Mouse (Mus musculus) Patski (cell line): ENCODE data around the gene Prkag2. TPM values are rescaled to one million over a fixed set of nuclear protein-coding genes. Genes with fewer than 3 reads are reported as not detected.

Experiments used
- ATAC-seq: fragments of 100-300 bp; one replicate; pipeline ENCODE4 v1.8.0; 2021
- CTCF ChIA-PET: fragments of 350-600 bp; sonication (Branson Sonifier 250); formaldehyde crosslinking; loops from one replicate; lab custom pipeline; 2022; ENCODE audit warnings: inconsistent platforms; lab: Charles Lee
- POLR2A ChIA-PET: fragments of 350-600 bp; sonication (Branson Sonifier 250); formaldehyde crosslinking; loops from one replicate; lab custom pipeline; 2022; ENCODE audit warnings: antibody characterized with exemption, inconsistent platforms; lab: Charles Lee
- DNase-seq: peaks from one replicate; pipeline ENCODE4 v3.0.0-alpha.2; 2011; ENCODE audit warnings: low read depth, low spot score
- H3K27me3 ChIP-seq: fragments of 371-371 bp; one replicate; pipeline ENCODE4 v1.5.1; 2021
- CTCF ChIP-seq: fragments of 100-300 bp; IDR thresholded peaks from one replicate; pipeline ENCODE4 v1.5.1; 2021
- in situ Hi-C: fragments of 300-500 bp; cut with MboI; formaldehyde crosslinking; loops from 3 replicates; pipeline ENCODE4 v1.11.1; 2018; ENCODE audit warnings: low pct_unique_long_range_greater_than_20kb, mixed read lengths
- polyA plus RNA-seq: library from polyadenylated mRNA; unstranded; gene quantifications from one replicate; pipeline ENCODE4 v1.2.3, GENCODE M21; 2021

Gene Prkag2
- polyA plus RNA-seq, 1 experiment from 2014 or later: 37.7 TPM

DNA sequence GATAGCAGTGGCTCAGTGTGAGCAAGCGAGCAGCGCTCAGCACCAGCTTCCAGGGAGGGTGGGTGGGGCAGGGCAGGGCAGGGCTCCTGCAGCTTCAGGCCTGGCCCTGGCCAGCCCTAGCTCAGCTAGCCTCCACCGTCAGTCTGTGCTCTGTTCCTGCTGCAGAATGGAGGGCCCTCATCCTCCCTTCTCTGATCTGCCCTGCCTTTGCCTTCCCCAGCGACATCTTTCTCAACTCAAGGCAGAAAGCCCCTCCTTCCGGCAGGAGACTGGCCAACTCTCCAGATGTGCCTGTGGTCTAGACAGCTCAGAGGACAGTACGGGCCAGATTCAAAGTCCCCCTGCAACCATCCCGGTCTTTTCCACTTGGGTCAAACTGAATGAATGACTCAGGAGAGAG lies 42.0 kb downstream of the Prkag2 start:
- no peak for ATAC-seq
- in situ Hi-C loops: no loop called here
- POLR2A ChIA-PET: interaction anchor here (0.6 to 1.2 kb wide), 2 partner anchors 9 to 385 kb away, joined by 3 to 6 read pairs; no protein-coding TSS in a partner anchor
- H3K27me3 ChIP-seq: no peaks in the 10 kb centered on the region
- TF ChIP-seq CTCF: no peak
- CTCF ChIA-PET: interaction anchor here (0.6 to 0.7 kb wide), 2 partner anchors 36 to 919 kb away, joined by 3 to 4 read pairs; no protein-coding TSS in a partner anchor
- DNase-seq: no peak

DNA sequence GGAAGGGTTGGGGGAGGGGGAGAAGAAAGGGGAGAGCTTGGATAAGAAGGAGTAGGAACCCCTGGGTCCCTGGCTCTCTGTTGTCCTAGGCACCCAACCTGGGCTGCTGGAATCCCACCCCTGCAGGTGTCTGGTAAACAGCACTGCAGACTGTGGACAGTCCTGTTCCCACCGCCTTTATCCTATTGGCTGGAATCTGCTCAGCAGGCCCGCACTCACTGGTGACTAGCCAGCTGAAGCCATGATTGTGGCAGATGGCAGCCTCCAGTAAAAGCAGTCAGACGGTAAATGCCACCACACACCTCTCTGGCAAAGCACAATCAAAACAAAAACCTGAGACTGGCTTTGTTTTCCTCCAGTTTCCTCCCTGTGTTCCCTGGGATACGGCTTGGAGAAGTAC lies 45.2 kb downstream of the Prkag2 start:
- in situ Hi-C loops: no loop called here
- H3K27me3 ChIP-seq: no peaks in the 10 kb centered on the region
- ATAC-seq (no peak), DNase-seq (no peak)
- ChIA-PET POLR2A (interaction anchor here (0.6 kb wide), 1 partner anchor 558 kb away, joined by 3 read pairs; no protein-coding TSS in a partner anchor), CTCF (interaction anchor here (1.7 to 3.9 kb wide), 3 partner anchors 11 to 15 kb away, joined by 5 to 16 read pairs (median 7); no protein-coding TSS in a partner anchor)
- TF ChIP-seq CTCF: no peak

- in situ Hi-C loops: no loop called here
- POLR2A ChIA-PET: no interaction called here
- no peak for ATAC-seq
- CTCF ChIA-PET: interaction anchor here (1.7 to 3.9 kb wide), 3 partner anchors 10 to 16 kb away, joined by 5 to 16 read pairs (median 7); no protein-coding TSS in a partner anchor
- H3K27me3 ChIP-seq: no peaks in the 10 kb centered on the region
- DNase-seq: no peak
- TF ChIP-seq CTCF: no peak
These were observed 46.3 kb downstream of the Prkag2 start for GRCm38 (mm10) chr5:25053971-25054658.

- ChIA-PET POLR2A (no interaction called here), CTCF (interaction anchor here (0.9 to 1.3 kb wide), 2 partner anchors 11 to 13 kb away, joined by 3 read pairs; no protein-coding TSS in a partner anchor)
- in situ Hi-C loops: no loop called here
- ATAC-seq: no peak
- no peak for TF ChIP-seq CTCF
- no peak for DNase-seq
- H3K27me3 ChIP-seq: no peaks in the 10 kb centered on the region
These were observed 49.6 kb downstream of the Prkag2 start for GRCm38 (mm10) chr5:25050827-25051226.

DNA sequence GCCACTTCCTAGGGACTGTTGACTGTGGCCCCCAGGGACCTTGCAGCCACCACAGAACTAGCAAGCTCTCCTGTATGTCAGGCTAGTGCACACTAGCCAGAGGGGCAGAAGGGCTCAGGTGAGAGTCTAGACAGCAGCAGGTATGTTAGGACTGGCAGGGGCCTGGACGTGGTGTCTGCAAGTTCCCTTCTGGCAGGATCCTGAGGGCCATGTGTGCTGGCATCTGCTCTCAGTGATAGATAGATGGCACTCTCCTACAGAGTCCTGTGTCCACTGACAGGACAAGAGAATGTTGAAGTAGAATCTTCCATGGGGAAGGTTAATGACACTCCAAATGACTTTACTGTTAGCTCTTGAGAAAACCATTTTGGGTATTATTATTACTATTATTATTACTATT lies 52.8 kb downstream of the Prkag2 start:
- in situ Hi-C loops: no loop called here
- no peak for TF ChIP-seq CTCF
- CTCF ChIA-PET: no interaction called here
- no peak for ATAC-seq
- H3K27me3 ChIP-seq: no peaks in the 10 kb centered on the region
- POLR2A ChIA-PET: no interaction called here
- no peak for DNase-seq

DNA sequence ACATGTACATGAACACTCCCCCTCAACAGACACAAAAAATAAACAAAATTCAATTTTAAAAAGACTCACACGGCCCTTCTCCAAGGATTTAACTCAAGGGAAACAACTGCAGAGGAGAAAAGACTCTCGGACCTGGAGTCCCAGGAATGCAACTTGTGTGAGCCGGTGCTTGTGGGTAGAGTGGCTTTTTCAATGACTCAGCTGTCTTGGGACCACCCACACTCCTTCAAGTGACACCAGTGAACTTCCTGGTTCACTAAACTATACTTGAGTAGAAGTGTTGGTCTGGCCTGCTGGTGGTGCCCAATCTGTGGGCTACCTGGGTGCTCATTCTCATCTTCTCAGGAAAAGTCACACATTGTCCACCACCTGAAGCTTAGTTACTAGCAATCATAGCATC lies 53.7 kb downstream of the Prkag2 start:
- no peaks in the 10 kb centered on the region for H3K27me3 ChIP-seq
- no peak for DNase-seq
- in situ Hi-C loops: no loop called here
- CTCF ChIA-PET: interaction anchor here (0.9 to 1.0 kb wide), 2 partner anchors 9 to 22 kb away, joined by 3 read pairs; no protein-coding TSS in a partner anchor
- no peak for ATAC-seq
- POLR2A ChIA-PET: no interaction called here
- TF ChIP-seq CTCF: no peak

- no peak for TF ChIP-seq CTCF
- ChIA-PET CTCF (interaction anchor here (1.5 to 4.0 kb wide), 2 partner anchors 11 to 19 kb away, joined by 4 to 16 read pairs; no protein-coding TSS in a partner anchor), POLR2A (no interaction called here)
- H3K27me3 ChIP-seq: no peaks in the 10 kb centered on the region
- no peak for DNase-seq
- no peak for ATAC-seq
- in situ Hi-C loops: no loop called here
These were observed 56.4 kb downstream of the Prkag2 start for GRCm38 (mm10) chr5:25044007-25044406.

DNA sequence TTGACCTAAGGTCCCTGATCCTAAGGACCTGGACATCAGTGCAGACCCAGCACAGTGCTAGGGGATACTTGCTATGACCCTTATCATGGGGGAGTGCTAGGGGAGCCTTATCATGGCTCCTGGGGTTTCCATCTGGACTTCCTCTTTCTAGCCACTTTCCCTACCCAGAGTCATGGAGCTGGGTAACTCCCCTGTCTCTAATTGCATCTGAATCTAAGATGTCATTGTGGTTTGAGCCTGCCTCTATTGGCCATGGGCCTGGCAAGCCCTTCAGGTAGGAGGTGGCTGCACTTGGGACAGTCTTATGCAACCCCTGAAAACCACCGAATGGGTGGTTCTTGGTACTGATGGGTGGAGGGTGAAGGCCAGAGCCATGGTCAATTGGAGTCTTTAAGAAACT lies 58.5 kb downstream of the Prkag2 start:
- ChIA-PET CTCF (interaction anchor here (0.6 to 1.8 kb wide), 6 partner anchors 12 to 48 kb away, joined by 3 to 5 read pairs (median 4); no protein-coding TSS in a partner anchor), POLR2A (interaction anchor here (0.6 kb wide), 1 partner anchor 203 kb away, joined by 3 read pairs; no protein-coding TSS in a partner anchor)
- in situ Hi-C loops: no loop called here
- no peak for TF ChIP-seq CTCF
- ATAC-seq (no peak), DNase-seq (no peak)
- no peaks in the 10 kb centered on the region for H3K27me3 ChIP-seq

GRCm38 (mm10) chr5:25041307-25041706 lies 59.1 kb downstream of the Prkag2 start:
- TF ChIP-seq CTCF: no peak
- DNase-seq (no peak), ATAC-seq (no peak)
- in situ Hi-C loops: no loop called here
- ChIA-PET POLR2A (interaction anchor here (0.6 kb wide), 1 partner anchor 202 kb away, joined by 3 read pairs; no protein-coding TSS in a partner anchor), CTCF (interaction anchor here (0.6 to 1.8 kb wide), 6 partner anchors 11 to 48 kb away, joined by 3 to 5 read pairs (median 4); no protein-coding TSS in a partner anchor)
- H3K27me3 ChIP-seq: no peaks in the 10 kb centered on the region

DNA sequence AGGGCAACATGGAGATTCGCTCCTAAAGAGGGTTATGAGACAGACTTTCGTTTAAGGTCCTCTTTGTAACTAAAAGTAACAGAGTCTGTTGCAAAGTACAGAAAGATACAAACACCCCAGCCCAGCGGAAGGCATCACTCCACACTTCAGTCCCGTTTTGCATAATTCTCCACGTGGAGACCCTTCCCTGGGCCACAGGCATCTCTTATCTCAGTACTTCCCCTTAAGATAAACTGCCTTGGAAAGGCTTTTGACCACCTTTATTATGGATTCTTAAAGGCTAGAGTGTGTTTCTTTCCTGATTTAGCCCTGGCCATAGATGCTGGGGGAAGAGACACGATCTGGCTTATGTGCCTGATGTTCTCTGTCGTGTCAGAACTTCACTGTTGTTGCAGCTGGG lies 59.5 kb downstream of the Prkag2 start:
- no peaks in the 10 kb centered on the region for H3K27me3 ChIP-seq
- CTCF ChIA-PET: interaction anchor here (0.9 to 1.8 kb wide), 5 partner anchors 11 to 34 kb away, joined by 3 to 5 read pairs (median 4); no protein-coding TSS in a partner anchor
- POLR2A ChIA-PET: no interaction called here
- no peak for TF ChIP-seq CTCF
- DNase-seq (no peak), ATAC-seq (no peak)
- in situ Hi-C loops: no loop called here

DNA sequence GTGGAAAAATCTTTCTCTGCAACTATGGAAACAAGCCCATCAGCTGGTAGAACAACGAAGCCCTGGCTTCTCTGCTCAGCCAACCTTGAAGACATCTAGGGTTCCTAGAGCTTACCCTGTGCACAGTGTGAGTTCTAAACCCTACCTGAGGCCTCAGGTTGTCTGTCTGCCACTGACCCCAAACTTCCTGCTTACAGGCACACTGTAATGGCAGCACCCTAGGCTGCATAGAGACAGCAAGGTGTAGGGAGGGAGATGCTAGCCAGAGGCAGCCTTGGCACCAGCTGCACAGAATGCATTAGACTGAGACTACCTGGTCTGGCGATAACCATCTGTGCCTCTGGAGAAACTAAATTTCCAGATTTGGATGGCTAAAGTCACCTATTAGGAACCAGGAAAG lies 61.6 kb downstream of the Prkag2 start:
- ChIA-PET POLR2A (no interaction called here), CTCF (interaction anchor here (1.1 to 2.8 kb wide), 4 partner anchors 12 to 54 kb away, joined by 3 to 18 read pairs (median 6); no protein-coding TSS in a partner anchor)
- H3K27me3 ChIP-seq: no peaks in the 10 kb centered on the region
- ATAC-seq (peak; percentile 15), DNase-seq (no peak)
- in situ Hi-C loops: no loop called here
- no peak for TF ChIP-seq CTCF
